Mouse (Mus musculus): ENCODE data around the gene Golga1.
"Not testable (repeated sequence)": the region's sequence is repeated elsewhere in the genome, so short reads cannot be mapped to it uniquely, and the experiment has no call there.

Gene Golga1

GRCm38 (mm10) chr2:39065400-39065987, at the start of gene Golga1:
Gene Golga1 (minus strand): TSS chr2:39065541.
- peak; percentile 96 for DNase-seq (ENCODE audit: extremely low read depth, insufficient read length, low spot score)

GRCm38 (mm10) chr2:39114093-39114492, 48.8 kb upstream of the Golga1 start:
- no peak for DNase-seq (ENCODE audit: extremely low read depth, insufficient read length, low spot score)

GRCm38 (mm10) chr2:39110514-39110913, 45.2 kb upstream of the Golga1 start:
- DNase-seq (ENCODE audit: extremely low read depth, insufficient read length, low spot score), result no peak

DNA sequence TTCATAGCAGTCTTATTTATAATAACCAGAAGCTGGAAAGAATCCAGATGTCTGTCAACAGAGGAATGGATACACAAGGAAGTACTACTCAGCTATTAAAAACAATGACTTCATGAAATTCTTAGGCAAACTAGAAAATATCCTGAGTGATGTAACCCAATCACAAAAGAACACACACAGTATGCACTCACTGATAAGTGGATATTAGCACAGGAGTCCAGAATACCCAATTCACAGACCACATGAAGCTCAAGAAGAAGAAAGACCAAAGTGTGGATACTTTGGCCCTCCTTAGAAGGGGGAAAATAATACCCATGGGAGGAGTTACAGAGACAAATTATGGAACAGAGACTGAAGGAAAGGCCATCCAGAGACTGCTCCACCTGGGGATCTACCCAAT, 44.4 kb upstream of the Golga1 start:
- DNase-seq (ENCODE audit: extremely low read depth, insufficient read length, low spot score), result not testable (repeated sequence)

DNA sequence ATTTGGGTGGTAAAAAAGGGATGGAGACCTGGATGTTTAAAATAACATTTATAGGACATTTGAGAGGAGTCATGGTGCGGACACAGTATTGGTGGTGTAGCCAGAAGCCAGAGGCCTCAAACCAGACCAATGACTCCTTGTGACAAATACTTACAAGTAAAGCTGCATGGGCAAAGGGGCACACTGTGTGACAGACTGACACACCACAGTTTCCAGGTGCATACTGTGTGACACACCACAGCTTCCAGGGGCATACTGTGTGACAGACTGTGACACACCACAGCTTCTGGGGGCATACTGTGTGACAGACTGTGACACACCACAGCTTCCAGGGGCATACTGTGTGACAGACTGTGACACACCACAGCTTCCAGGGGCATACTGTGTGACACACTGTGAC, 34.6 kb upstream of the Golga1 start:
- DNase-seq (ENCODE audit: extremely low read depth, insufficient read length, low spot score), result not testable (repeated sequence)

- no peak for DNase-seq (ENCODE audit: extremely low read depth, insufficient read length, low spot score)
Measured at GRCm38 (mm10) chr2:39097993-39098392, 32.7 kb upstream of the Golga1 start.

DNA sequence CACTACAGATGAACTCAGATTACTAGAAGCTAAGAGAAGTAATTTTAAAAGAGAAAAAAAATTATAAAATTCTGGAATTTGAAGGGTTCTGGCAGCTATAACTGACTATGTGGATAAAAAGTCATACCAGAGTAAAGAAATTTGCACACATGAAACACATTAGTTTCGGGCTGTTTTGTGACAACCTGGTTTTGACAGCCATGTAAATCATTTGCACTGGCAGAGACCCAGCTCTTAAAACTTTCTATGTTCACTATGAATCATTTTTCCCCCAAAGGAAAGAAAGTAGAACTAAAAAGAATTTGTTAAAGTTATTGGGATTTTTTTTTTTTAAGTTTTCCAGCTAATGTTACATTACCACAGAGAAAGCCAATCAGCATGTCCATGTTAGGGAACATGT, 26.6 kb upstream of the Golga1 start:
- no peak for DNase-seq (ENCODE audit: extremely low read depth, insufficient read length, low spot score)

- DNase-seq (ENCODE audit: extremely low read depth, insufficient read length, low spot score), result no peak
Measured at GRCm38 (mm10) chr2:39082706-39083105, 17.4 kb upstream of the Golga1 start.

- DNase-seq (ENCODE audit: extremely low read depth, insufficient read length, low spot score), result no peak
Measured at GRCm38 (mm10) chr2:39070666-39071065, 5.3 kb upstream of the Golga1 start.

GRCm38 (mm10) chr2:39069096-39069495, 3.8 kb upstream of the Golga1 start:
- DNase-seq (ENCODE audit: extremely low read depth, insufficient read length, low spot score), result no peak

- no peak for DNase-seq (ENCODE audit: extremely low read depth, insufficient read length, low spot score)
Measured at GRCm38 (mm10) chr2:39064687-39065399, 498 bp downstream of the Golga1 start.

DNA sequence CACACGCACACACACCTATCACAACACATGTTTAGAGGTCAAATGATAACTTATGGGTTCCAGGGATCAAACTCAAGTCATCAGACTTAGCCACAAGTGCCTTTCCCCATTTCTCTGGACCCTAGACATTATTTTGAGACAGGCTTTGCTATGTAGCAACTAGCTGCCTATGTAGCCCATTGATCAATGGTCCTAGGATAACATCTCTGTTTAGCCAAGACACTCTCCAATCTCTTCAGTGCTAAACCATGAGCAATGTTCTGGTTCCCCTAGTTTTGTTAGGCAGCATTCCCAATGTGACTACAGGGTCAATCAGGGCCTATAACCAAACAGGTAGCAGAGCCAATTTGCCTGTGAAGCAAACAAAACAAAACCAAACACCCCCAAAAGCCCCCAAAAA, 16.8 kb downstream of the Golga1 start:
- no peak for DNase-seq (ENCODE audit: extremely low read depth, insufficient read length, low spot score)

GRCm38 (mm10) chr2:39040215-39040614, 25.1 kb downstream of the Golga1 start:
- no peak for DNase-seq (ENCODE audit: extremely low read depth, insufficient read length, low spot score)

- no peak for DNase-seq (ENCODE audit: extremely low read depth, insufficient read length, low spot score)
Measured at GRCm38 (mm10) chr2:39031611-39032010, 33.7 kb downstream of the Golga1 start.

DNA sequence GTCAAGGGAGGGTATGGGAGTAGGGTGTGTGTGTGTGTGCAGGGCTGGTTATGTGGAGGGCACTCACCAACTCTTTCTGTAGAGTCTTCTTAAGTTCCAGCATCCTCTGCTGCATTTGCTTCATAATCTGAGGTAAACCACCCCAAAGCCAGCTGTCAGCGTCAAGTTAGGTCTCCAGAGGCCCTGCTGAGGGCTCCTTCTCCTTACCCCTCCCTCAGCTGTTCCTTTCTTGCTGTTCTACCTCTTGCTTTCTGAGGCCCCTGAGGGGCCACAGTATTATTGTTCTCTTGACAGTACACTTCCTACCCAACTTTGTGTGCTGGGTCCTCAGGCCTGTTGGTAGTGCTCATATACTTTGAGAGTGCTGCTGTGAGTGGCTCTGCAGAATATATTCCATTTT, 45.3 kb downstream of the Golga1 start:
- no peak for DNase-seq (ENCODE audit: extremely low read depth, insufficient read length, low spot score)

GRCm38 (mm10) chr2:39016581-39016980, 48.8 kb downstream of the Golga1 start:
- no peak for DNase-seq (ENCODE audit: extremely low read depth, insufficient read length, low spot score)

GRCm38 (mm10) chr2:39012768-39013279, 52.5 kb downstream of the Golga1 start:
- no peak for DNase-seq (ENCODE audit: extremely low read depth, insufficient read length, low spot score)

DNA sequence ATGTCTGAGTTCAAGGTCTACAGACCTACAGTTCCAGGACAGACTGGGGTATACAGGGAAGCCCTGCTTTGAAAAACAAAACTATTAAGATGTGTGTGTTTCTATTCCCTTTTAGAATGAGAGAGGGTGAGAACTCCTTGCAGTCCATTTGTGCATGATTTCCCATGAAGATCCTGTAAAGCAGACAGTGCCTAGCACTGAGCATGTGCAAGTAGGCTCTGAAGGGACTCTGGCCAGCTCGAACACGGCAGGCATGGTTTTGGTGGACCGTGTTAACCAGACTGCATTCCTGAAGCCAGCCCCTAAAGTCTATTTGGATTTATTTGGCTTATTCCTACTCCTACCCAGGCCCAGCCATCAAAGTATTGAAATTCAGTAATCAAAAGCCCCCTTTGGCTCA, 53.4 kb downstream of the Golga1 start:
- no peak for DNase-seq (ENCODE audit: extremely low read depth, insufficient read length, low spot score)

DNA sequence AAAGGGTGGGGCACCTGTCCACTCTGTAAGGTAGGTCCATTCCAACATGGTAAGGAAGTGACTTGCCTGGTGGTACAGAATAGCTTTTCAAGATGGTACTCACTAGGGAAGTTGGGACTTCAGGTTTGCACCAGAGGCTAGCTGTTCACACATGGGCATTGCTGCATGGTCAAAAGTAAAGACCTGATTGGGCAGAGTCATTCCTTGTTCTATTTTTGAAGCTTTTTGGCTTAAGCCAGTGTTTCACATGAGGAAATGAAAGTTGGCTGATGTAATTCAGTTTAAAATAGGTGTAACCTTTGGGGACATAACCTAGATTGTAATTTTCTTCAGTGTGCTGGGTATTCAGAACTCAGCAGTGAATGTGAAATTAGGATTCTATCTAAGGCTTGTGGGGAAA, 54.1 kb downstream of the Golga1 start:
- DNase-seq (ENCODE audit: extremely low read depth, insufficient read length, low spot score), result no peak

DNA sequence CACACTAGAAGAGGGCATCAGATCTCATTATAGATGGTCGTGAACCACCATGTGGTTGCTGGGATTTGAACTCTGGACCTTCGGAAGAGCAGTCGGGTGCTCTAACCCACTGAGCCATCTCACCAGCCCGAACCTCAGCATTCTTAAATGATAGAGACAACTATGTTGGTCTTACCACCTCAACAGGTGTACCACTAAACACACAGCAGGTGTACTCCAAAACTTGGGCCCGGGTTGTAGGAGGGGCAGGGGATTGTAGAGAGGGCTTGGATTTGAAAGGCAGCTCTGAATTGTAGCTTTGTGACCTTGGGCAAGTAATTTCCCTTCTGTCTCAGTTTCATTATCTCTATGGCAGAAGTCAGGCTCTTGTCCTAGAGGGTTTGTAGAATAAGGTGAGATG, 55.2 kb downstream of the Golga1 start:
- not testable (repeated sequence) for DNase-seq (ENCODE audit: extremely low read depth, insufficient read length, low spot score)

DNA sequence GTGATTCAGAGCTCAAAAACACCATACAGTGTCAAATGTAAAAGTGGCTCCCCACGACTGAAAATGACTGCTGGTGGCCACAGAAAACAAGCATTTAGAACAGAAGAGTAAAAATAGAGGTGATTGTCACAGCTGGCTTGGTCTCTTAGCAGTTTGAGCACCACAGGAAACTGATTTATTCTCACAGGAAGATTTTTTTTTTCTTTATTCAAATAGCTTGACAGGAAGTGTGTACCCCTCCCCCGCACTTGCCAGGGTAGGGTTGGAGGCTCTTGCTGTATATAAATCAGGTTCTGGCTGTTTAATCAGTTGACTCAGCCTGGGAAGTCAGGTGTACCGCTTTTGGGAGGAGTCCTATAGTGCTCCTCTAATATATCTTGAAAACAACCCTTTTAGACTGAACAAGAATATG, 56.4 kb downstream of the Golga1 start:
- no peak for DNase-seq (ENCODE audit: extremely low read depth, insufficient read length, low spot score)

DNA sequence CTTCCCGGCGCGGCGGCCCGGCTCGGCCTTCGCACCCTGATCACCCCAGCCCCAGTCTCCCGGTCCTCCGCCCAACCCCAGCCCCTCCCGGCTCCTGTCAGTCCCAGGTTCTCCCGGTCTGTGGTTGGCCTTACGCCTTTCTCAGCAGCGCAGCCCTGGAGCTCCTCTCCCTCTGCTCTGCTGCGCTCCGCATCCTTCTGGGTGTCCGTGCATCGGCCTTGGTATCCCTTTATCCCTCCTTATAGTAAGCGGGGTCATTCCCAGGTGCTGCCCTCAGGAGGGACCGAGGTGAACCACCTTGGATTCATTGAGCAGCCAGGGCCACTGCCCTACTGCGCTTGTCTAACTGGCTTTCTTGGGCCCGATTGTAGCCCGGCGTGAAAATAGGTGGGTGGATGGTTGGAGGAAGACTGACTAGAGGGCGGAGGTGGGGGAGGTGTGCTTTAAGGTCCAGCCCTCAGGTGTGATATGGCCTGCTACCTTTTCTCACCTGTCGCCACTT, 56.9 kb downstream of the Golga1 start:
- no peak for DNase-seq (ENCODE audit: extremely low read depth, insufficient read length, low spot score)

Measured in 3134 (cell line).